Mouse (Mus musculus) heart, postnatal 0 days (tissue): ENCODE data around the gene Celf2. TPM values are rescaled to one million over a fixed set of nuclear protein-coding genes. Genes with fewer than 3 reads are reported as not detected.

Source experiments
- ATAC-seq: fragments of 200-750 bp; cut with Nextera tagmentation; 2 replicates; pipeline ENCODE4 v1.8.0; 2017; ENCODE audit warnings: low read depth, moderate number of reproducible peaks, moderate library complexity; ENCODE audit not compliant: insufficient read depth
- DNase-seq: peaks from one replicate; pipeline ENCODE4 v3.0.0-alpha.2; 2016; ENCODE audit warnings: low spot score
- H3K27ac ChIP-seq: fragments of 300-500 bp; sonication (generic); 2 replicates; pipeline ENCODE4 v1.5.1; 2014; ENCODE audit warnings: low read depth, mild to moderate bottlenecking
- H3K27me3 ChIP-seq: fragments of 300-500 bp; sonication (generic); 2 replicates; pipeline ENCODE4 v1.6.1; 2014; ENCODE audit warnings: low read length, mixed read lengths; ENCODE audit not compliant: control insufficient read depth, insufficient read depth
- H3K36me3 ChIP-seq: fragments of 300-500 bp; sonication (generic); replicated peaks from 2 replicates; pipeline ENCODE4 v1.6.1; 2014; ENCODE audit warnings: low read length, mixed read lengths; ENCODE audit not compliant: control insufficient read depth, insufficient read depth
- H3K4me1 ChIP-seq: fragments of 300-500 bp; sonication (generic); 2 replicates; pipeline ENCODE4 v1.6.1; 2014; ENCODE audit warnings: antibody characterized with exemption; ENCODE audit not compliant: control insufficient read depth, insufficient read depth
- H3K4me2 ChIP-seq: fragments of 300-500 bp; sonication (generic); 2 replicates; pipeline ENCODE4 v1.6.1; 2014; ENCODE audit warnings: low read depth, mild to moderate bottlenecking, low read length, moderate library complexity
- H3K4me3 ChIP-seq: fragments of 300-500 bp; sonication (generic); 2 replicates; pipeline ENCODE4 v1.5.1; 2014; ENCODE audit warnings: low read depth, low read length
- H3K9ac ChIP-seq: fragments of 300-500 bp; sonication (generic); replicated peaks from 2 replicates; pipeline ENCODE4 v1.6.1; 2014; ENCODE audit warnings: low read depth, low read length, mixed read lengths
- H3K9me3 ChIP-seq: fragments of 300-500 bp; sonication (generic); replicated peaks from 2 replicates; pipeline ENCODE4 v1.6.1; 2016; ENCODE audit warnings: low read length; ENCODE audit not compliant: control insufficient read depth
- CTCF ChIP-seq: IDR thresholded peaks from 2 replicates; pipeline ENCODE4 v1.5.1; 2016; ENCODE audit warnings: antibody characterized with exemption, control low read depth, low read depth
- EP300 ChIP-seq: IDR thresholded peaks from 2 replicates; pipeline ENCODE4 v1.6.1; 2016; ENCODE audit warnings: antibody characterized with exemption, low read depth
- WGBS: fragments of 180-500 bp; shearing (Covaris S2); extraction: QIAGEN DNeasy Blood & Tissue Kit; methylation state at CpG from one replicate; pipeline ENCODE4 v1.1.7; 2014; 5-methylcytosine and 5-hydroxymethylcytosine counted together
- polyA plus RNA-seq: library from polyadenylated mRNA; unstranded; fragments of >200 nt; fragmentation: Nextera tagmentation; extraction: Ambion mirVana; gene quantifications from 2 replicates; pipeline ENCODE4 v1.2.1, GENCODE M21; 2015
- total RNA-seq: library from RNA; depleted of rRNA; stranded (reverse); fragments of >200 nt; gene quantifications from 2 replicates; pipeline ENCODE4 v1.2.3, GENCODE M21; 2014; ENCODE audit warnings: low replicate concordance

Gene Celf2
- total and polyA plus RNA-seq, 2 experiments from 2014 or later = 47.6 to 64.9 TPM

DNA sequence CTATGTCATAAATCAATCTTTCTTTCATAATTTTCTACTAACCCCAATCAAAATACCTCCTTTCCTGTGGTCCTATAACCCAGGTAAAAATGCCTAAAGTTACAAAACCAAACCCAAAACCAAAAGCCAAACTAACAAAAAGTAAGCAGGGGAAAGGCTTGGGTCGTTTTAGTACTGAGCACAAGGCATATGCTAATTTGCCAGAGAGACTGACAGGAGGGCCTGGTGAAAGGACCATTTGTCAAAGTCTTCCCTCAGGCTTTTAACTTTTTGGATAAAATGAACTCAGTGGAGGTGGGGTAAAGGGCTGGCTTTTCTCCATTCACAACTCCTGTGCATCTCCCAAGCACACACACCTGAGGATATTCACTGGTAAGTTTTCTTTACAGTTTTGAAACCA, 463.2 kb downstream of the Celf2 start:
- no peak overlapping the region for H3K4me2 ChIP-seq
- WGBS = 15% methylated on average over 1 of the region's 1 CpGs

DNA sequence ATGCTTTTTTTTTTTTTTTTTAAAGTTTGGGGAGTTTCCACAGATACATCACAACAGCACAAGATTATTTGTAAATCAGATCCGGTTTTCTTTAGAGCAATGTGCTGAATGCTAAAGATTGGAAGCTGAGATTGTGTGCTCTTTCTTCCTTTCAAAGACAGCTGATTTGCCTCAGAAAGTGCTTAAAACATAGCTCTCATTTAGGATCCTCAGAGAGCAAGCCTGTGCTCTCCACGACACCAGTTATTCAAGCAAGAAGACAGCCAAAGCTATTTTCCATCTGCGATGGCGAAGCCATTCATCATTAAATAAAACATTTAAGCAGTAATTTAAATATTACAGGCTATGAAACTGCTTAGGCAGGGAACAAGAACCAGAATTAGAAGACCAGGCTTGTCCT, 463.8 kb downstream of the Celf2 start:
- peaks cover 7% of the 10 kb centered on the region; the same call in 1 of the 2 replicates for H3K9me3 ChIP-seq
- H3K27me3 ChIP-seq = no peaks in the 10 kb centered on the region
- H3K36me3 ChIP-seq = 0 out of 2 replicates have a peak, but pooled peaks cover 3% of the 10 kb centered on the region
- DNase-seq = no peak
- no peak overlapping the region for H3K9ac ChIP-seq
- no peak overlapping the region for H3K27ac ChIP-seq
- H3K4me3 ChIP-seq = no peak overlapping the region
- TF ChIP-seq EP300 = no peak
- H3K4me1 ChIP-seq = no peaks in the 10 kb centered on the region
- 84% methylated on average over 4 of the region's 4 CpGs for WGBS
- no peak overlapping the region for H3K4me2 ChIP-seq
- no peak for ATAC-seq

More for the DNA sequence above, 463.2 kb downstream of the Celf2 start:
- Histone ChIP-seq H3K36me3 (0 out of 2 replicates have a peak, but pooled peaks cover 3% of the 10 kb centered on the region), H3K27me3 (no peaks in the 10 kb centered on the region), H3K9ac (no peak overlapping the region), H3K9me3 (peaks cover 7% of the 10 kb centered on the region; the same call in 1 of the 2 replicates), H3K4me1 (no peaks in the 10 kb centered on the region), H3K4me3 (no peak overlapping the region), H3K27ac (no peak overlapping the region)
- DNase-seq (no peak), ATAC-seq (no peak)
- TF ChIP-seq EP300 = no peak

DNA sequence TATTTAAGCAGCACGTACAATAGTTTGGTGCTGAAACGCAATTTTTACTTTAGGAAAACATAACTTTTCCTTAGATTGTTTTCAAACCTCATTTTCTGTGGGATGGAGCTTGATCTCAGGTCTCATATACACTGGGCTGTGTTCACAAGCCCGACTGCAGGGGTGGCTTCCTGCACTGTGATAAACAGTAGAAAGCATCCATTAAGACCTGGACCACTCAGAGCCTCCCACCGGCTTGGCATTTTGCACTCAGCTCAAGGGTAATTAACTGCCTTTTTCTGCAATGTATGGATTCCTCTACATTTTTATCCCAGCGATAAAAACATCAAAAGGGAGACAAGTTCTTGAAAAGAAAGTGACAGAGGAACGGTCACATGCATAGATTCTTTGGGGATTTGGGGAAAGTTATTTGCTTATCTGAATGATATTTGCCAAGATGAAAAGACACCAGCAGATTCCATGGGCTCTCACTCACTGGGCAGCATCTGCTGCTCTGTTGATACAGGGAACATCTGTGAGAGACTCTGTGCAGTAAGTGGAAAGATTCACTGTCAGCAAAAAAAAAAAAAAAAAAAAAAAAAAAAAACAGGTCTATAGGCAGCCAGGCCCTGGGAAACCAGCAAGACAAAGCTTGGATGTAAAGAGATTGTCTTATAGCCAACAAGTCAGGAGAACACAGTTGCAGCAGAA, 465.4 kb downstream of the Celf2 start:
- Histone ChIP-seq H3K4me1 (no peaks in the 10 kb centered on the region), H3K27me3 (no peaks in the 10 kb centered on the region), H3K9me3 (peaks cover 7% of the 10 kb centered on the region; the same call in 1 of the 2 replicates), H3K27ac (no peak overlapping the region), H3K9ac (no peak overlapping the region), H3K36me3 (0 out of 2 replicates have a peak, but pooled peaks cover 3% of the 10 kb centered on the region), H3K4me3 (no peak overlapping the region), H3K4me2 (no peak overlapping the region)
- ATAC-seq (no peak), DNase-seq (no peak)
- TF ChIP-seq EP300 (no peak), CTCF (no peak)
- 68% methylated on average over 6 of the region's 6 CpGs for WGBS

DNA sequence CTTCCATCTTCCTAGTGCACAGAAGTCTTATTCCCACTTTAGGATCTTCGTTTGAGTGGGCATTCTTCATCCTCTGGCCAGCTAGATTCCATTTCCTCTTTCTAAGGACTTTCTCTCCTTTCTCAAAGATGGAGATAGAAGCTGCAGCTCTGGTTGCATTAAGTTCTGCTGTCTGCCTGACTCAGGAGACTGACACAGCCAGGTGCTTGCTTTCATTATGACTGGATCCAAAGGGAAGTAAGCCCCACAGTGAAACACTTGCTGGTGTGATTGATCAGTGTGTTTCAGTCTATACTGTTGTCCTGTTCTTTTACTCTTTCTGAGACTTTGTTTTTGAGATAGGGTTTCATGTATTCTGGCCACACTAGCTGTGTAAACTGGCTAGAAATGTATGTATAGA, 468.4 kb downstream of the Celf2 start:
- Histone ChIP-seq H3K4me1 (no peaks in the 10 kb centered on the region), H3K4me3 (no peak overlapping the region), H3K36me3 (no peaks in the 10 kb centered on the region), H3K9me3 (no peaks in the 10 kb centered on the region), H3K9ac (no peak overlapping the region), H3K4me2 (no peak overlapping the region), H3K27me3 (no peaks in the 10 kb centered on the region), H3K27ac (no peak overlapping the region)
- TF ChIP-seq CTCF = no peak
- TF ChIP-seq EP300 = no peak
- 53% methylated on average over 1 of the region's 1 CpGs for WGBS
- DNase-seq = no peak
- ATAC-seq = no peak

DNA sequence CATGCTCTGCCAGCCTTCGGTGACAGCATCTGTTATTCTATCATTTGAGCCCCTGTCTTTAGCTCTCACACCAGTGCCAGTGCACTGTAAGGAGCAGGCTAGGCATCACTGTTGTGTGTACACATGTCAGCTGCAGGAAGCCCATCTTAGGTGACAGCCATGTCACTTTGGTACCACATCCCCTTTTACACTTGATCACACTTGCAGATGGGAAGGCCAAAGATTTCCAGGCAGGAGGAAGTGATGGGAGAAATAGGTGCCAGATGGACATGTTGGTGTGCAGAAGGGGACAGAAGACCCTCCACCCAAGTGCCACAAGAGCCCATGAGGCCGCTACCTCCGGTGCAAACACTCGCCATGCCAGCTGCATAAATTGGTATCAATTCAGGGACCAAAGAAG, 470.4 kb downstream of the Celf2 start:
- TF ChIP-seq EP300 (no peak), CTCF (no peak)
- no peak overlapping the region for H3K4me3 ChIP-seq

DNA sequence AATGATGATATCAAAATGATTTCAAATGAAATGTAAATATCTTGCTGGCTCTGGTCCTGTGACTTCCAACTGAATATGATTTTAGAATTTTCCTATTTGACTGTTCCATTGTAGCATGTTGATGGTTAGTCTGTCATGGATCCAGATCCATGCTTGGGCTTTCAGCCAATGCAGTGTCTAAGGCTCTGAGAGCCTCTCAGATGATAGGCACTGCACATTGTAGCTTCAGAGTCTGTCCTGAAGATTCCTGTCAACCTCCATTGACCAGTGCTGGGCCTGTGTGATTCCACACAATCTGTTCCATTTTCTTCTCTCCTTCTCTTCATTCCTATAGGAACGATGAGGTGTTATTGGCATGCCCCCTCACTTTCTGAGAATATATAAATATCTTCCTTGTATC, 478.0 kb downstream of the Celf2 start:
- ATAC-seq (no peak), DNase-seq (no peak)
- Histone ChIP-seq H3K4me2 (no peak overlapping the region), H3K4me3 (no peak overlapping the region), H3K36me3 (no peaks in the 10 kb centered on the region), H3K27ac (no peak overlapping the region), H3K27me3 (no peaks in the 10 kb centered on the region), H3K4me1 (0 out of 2 replicates have a peak, but pooled peaks cover 6% of the 10 kb centered on the region), H3K9ac (no peak overlapping the region), H3K9me3 (no peaks in the 10 kb centered on the region)
- whole genome bisulfite sequencing = 85% methylated on average over 1 of the region's 1 CpGs
- TF ChIP-seq EP300 (no peak), CTCF (no peak)

More for the DNA sequence above, 470.4 kb downstream of the Celf2 start:
- ATAC-seq (no peak), DNase-seq (no peak)
- Histone ChIP-seq H3K27ac (no peak overlapping the region), H3K9ac (no peak overlapping the region), H3K4me1 (no peaks in the 10 kb centered on the region), H3K27me3 (no peaks in the 10 kb centered on the region), H3K4me2 (no peak overlapping the region), H3K36me3 (no peaks in the 10 kb centered on the region), H3K9me3 (no peaks in the 10 kb centered on the region)
- 89% methylated on average over 4 of the region's 4 CpGs for WGBS
